Mouse (Mus musculus) CD8-positive naive resting alpha-beta T cell, adult 2 months (primary cell): ENCODE results near the gene Mau2.
A peak's percentile ranks its signal among the peaks of the same experiment; 100 is the strongest.

Source experiments
- DNase-seq, 2 experiments: peaks; one replicate each; pipeline ENCODE4 v3.0.0; 2022; ENCODE audit warnings: low read depth in 2 of 2, low spot score in 2 of 2

The Mau2 gene

DNA sequence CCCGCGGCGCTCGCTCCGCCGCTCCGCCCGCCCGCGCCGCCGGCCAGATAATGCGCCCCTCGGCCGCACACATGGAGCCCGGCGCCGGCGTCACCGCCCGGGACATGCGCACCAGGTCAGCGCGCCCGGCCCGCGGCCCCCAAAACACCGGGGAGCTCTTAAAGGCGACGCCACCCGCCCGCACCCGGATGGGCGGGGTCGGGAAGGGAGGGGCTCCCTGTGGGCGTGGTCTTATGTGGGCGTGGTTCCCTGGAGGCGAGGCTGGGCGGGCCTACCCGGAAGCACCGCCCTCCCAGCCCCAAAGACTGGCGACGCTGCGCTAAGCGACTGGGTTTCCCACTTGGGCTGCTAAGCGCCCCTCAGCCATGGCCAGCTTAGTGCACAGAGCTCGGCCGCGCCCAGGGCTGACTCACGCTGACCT lies 68.3 kb downstream of the Mau2 start:
- DNase-seq: peak; percentile 95 to 98

DNA sequence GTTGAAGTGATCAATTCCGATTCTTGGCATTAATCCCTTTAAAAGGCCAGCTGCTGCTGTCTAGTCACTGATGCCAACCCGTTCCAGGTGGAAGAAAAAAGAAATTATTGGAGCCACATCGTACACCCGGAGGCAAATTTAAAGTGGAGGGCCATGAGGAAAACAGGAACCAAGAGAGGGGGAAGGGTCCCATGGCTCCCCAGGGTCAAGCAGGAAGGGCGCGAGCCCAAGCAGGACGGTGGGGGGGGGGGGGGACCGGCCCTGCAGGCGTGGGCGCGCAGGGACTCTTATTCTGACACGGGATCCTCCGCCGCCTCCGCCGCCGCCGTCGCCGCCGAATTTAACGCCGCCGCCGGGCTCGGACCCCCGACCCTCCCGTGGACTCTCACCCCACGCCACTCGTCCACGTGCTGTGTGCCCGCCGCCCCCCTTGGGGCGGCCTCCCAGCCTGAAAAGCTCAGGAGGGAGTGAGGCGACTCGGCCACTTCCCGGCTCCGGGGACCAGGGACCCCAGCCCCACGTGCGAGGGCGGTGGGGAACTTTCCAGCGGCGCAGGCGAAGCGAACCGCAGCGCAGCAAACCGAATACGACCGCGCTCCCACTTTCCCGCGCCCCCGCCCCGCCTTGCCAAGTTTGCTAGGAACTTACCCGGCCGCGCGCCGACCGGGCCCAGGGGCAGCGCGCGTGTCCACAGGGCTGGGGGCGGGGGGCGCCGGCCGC lies 68.9 kb downstream of the Mau2 start:
- DNase-seq: peak; percentile 13 to 28

DNA sequence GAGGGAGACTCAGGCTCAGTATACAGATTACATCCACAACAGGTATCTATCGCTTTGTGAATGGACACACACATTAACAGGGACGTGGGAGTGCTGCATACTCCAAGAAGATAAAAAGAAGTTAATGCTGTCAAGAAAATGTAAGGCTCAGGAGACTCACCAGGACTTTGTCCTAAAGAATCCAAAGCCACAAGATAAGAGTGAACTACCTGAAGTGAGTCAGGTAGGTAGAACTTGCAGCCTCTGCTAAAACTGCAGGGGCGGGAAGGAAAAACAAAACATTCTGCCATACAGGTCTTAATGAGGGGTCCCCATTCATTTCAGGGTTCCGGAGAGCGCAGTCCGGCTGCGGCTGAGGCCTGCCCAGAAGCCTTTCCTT lies 69.5 kb downstream of the Mau2 start:
- no peak for DNase-seq

DNA sequence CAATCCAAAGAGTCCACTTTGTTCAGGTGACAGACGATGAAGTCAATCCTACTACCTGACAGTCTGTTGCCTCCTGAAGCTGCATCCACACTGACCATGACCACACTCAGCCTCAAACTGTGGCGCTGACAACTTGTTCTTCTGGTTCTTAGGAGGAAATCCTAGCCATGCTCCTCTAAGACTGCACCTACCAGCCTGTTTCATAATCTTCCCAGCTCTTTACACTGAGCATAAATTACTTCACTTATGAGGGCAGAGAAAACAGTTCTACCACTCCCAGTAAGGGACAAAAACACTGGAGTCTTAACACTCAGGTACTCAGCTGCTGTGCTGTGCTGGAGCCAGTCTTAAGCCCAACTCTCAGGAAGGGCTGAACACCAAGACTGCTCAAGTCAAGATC lies 71.7 kb downstream of the Mau2 start:
- no peak for DNase-seq

DNA sequence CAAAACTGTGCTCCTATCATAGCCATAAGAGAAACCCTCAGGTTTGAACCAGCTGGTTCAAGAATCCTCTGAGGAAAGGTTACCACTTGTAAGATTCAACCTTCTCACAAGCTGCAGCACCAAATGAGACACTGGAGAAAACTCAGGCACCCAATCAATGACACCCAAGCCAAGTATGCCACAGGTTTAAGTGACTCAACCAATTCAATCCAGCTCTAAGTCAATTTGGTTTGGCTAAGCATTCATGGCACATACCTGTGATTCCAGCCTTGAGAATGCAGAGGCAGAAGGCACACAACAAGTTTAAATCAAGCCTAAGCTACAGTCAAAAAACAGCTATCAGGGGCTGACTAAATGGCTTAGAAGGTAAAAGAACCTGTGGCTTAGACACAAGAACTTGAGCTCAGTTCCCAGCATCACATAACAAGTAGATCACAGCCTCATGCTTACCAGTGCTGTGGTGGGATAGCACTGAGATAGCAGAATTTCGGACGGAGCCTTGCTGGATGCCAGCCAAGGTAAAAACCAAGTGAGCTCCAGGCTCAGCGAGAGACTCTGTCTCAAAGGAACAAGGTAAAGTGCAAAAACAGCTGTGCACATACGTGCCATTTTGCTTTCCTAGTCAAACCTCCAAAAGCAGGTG lies 75.1 kb downstream of the Mau2 start:
- DNase-seq: no peak
